Mouse (Mus musculus) induced T-regulatory cell, adult 2 months (primary cell): ENCODE measurements at regions not wholly inside any gene's neighbourhood (a gene's known extent, or its start where the extent isn't known, plus 50 kb on each side); places are given as distances from the start of the nearest gene placed in this dataset.

Experiments used
- DNase-seq: peaks from one replicate; pipeline ENCODE4 v3.0.0-alpha.2; 2012; ENCODE audit warnings: low read depth

GRCm38 (mm10) chr4:22997198-22997985 is 509.2 kb upstream of the Pou3f2 start:
- DNase-seq = no peak

GRCm38 (mm10) chr4:22986763-22987468 is 498.8 kb upstream of the Pou3f2 start:
- no peak for DNase-seq

GRCm38 (mm10) chr4:22973585-22974116 is 485.5 kb upstream of the Pou3f2 start:
- DNase-seq = no peak

- no peak for DNase-seq
These were observed 484.8 kb upstream of the Pou3f2 start for GRCm38 (mm10) chr4:22972784-22973584.

GRCm38 (mm10) chr4:22971127-22971526 is 483.0 kb upstream of the Pou3f2 start:
- DNase-seq = no peak

GRCm38 (mm10) chr4:22970495-22970894 is 482.3 kb upstream of the Pou3f2 start:
- DNase-seq = no peak

GRCm38 (mm10) chr4:22949422-22949821 is 461.3 kb upstream of the Pou3f2 start:
- no peak for DNase-seq

- DNase-seq = no peak
These were observed 460.7 kb upstream of the Pou3f2 start for GRCm38 (mm10) chr4:22948880-22949279.

- DNase-seq = no peak
These were observed 458.7 kb upstream of the Pou3f2 start for GRCm38 (mm10) chr4:22946788-22947406.

- no peak for DNase-seq
These were observed 450.1 kb upstream of the Pou3f2 start for GRCm38 (mm10) chr4:22938302-22938701.

GRCm38 (mm10) chr4:22924181-22924580 is 436.0 kb upstream of the Pou3f2 start:
- no peak for DNase-seq

GRCm38 (mm10) chr4:22914886-22915285 is 426.7 kb upstream of the Pou3f2 start:
- no peak for DNase-seq

- DNase-seq = no peak
These were observed 404.5 kb upstream of the Pou3f2 start for GRCm38 (mm10) chr4:22892694-22893046.

- no peak for DNase-seq
These were observed 404.0 kb upstream of the Pou3f2 start for GRCm38 (mm10) chr4:22891974-22892693.

- no peak for DNase-seq
These were observed 392.5 kb upstream of the Pou3f2 start for GRCm38 (mm10) chr4:22880692-22881091.

- DNase-seq = no peak
These were observed 387.2 kb upstream of the Pou3f2 start for GRCm38 (mm10) chr4:22875392-22875791.

- DNase-seq = no peak
These were observed 347.9 kb upstream of the Pou3f2 start for GRCm38 (mm10) chr4:22836124-22836445.

GRCm38 (mm10) chr4:22835381-22836123 is 347.4 kb upstream of the Pou3f2 start:
- no peak for DNase-seq

GRCm38 (mm10) chr4:22833851-22834440 is 345.8 kb upstream of the Pou3f2 start:
- DNase-seq = no peak

GRCm38 (mm10) chr4:22803665-22804064 is 315.5 kb upstream of the Pou3f2 start:
- DNase-seq = no peak
